Mouse (Mus musculus): ENCODE results near the gene Acap2. TPM values are rescaled to one million over a fixed set of nuclear protein-coding genes. Genes with fewer than 3 reads are reported as not detected.

Gene Acap2
- polyA plus RNA-seq, 1 experiment from 2014 or later = 9.4 TPM

DNA sequence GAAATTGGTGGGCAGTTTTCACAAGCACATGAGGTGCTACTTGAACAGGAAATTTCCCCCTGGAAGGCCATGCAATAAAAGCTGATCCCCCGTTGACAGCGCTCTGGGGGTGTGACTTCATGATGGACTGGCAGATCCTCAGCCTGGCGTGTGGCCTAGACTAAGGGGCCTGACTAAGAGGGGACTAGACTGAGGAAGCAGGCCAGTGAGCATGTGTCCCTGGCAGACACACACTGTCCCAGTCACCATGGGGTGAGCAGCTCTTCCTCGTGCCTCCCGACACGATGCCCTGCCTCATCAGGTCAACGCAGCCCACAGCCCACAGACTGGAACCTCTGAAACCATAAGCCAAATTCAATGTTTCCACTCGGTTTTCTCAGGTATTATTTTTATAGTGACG lies 18.5 kb downstream of the Acap2 start:
- no peak overlapping the region for H3K27ac ChIP-seq (ENCODE audit: low read depth, low read length)
- no peaks in the 10 kb centered on the region for H3K27me3 ChIP-seq (replicated peaks; ENCODE audit: control insufficient read depth, insufficient read depth, low read length)
- H3K4me1 ChIP-seq (ENCODE audit: control insufficient read depth, insufficient read depth, low read depth, low read length) = no peaks in the 10 kb centered on the region
- no peaks in the 10 kb centered on the region for H3K9me3 ChIP-seq (ENCODE audit: control insufficient read depth, low read length)
- no peak overlapping the region for H3K9ac ChIP-seq (ENCODE audit: low read depth, low read length)
- no peak overlapping the region for H3K4me3 ChIP-seq (ENCODE audit: low read length)
- H3K4me2 ChIP-seq (ENCODE audit: low read length) = no peak overlapping the region
- 67% methylated on average over 9 of the region's 9 CpGs for WGBS
- no peaks in the 10 kb centered on the region for H3K36me3 ChIP-seq (ENCODE audit: control insufficient read depth, insufficient read depth, low read length)
- peak; percentile 68 for ATAC-seq

DNA sequence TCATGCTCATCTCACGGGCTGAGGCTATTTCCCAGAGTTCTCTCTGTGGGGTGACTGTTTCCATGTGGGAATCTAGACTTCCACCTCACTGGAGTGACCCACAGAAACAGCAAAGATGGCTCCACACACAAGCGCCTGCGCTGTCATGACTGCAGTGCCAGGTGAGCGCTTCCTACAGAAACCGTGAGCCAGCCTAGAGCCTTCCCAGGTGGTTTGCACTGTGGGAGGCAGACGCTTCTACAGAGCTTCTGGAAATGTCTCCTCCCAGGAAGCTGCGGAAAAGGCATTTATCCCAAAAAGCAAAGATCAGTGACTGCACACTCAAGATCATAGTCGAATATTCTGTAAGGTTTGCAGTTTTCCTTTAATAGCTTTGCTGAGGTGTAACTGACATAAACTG lies 20.2 kb downstream of the Acap2 start:
- WGBS = 81% methylated on average over 8 of the region's 8 CpGs
- H3K27me3 ChIP-seq (replicated peaks; ENCODE audit: control insufficient read depth, insufficient read depth, low read length) = no peaks in the 10 kb centered on the region
- H3K4me2 ChIP-seq (ENCODE audit: low read length) = no peak overlapping the region
- H3K9ac ChIP-seq (ENCODE audit: low read depth, low read length) = no peak overlapping the region
- no peaks in the 10 kb centered on the region for H3K36me3 ChIP-seq (ENCODE audit: control insufficient read depth, insufficient read depth, low read length)
- ATAC-seq = no peak
- no peak overlapping the region for H3K4me3 ChIP-seq (ENCODE audit: low read length)
- no peak overlapping the region for H3K27ac ChIP-seq (ENCODE audit: low read depth, low read length)
- no peaks in the 10 kb centered on the region for H3K9me3 ChIP-seq (ENCODE audit: control insufficient read depth, low read length)
- H3K4me1 ChIP-seq (ENCODE audit: control insufficient read depth, insufficient read depth, low read depth, low read length) = no peaks in the 10 kb centered on the region

DNA sequence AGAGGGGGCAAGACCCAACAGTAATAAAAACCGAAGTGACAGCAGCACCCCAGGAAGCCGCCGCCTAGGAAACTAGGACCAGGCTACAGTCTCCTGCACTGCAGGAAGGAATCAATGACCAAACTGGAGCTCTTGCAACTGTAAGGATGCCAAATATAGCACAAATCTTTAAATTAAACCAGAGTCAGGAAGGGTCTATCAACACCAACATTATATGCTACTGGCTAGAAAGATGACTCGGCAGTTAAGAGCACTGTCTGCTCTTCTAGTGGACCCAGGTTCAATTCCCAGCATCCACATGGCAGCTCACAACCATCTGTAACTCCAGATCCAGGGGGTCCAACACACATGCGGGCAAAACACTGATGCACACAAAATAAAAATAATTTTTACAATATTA lies 21.7 kb downstream of the Acap2 start:
- no peak for ATAC-seq
- Histone ChIP-seq H3K36me3 (ENCODE audit: control insufficient read depth, insufficient read depth, low read length) (no peaks in the 10 kb centered on the region), H3K9me3 (ENCODE audit: control insufficient read depth, low read length) (no peaks in the 10 kb centered on the region), H3K4me3 (ENCODE audit: low read length) (no peak overlapping the region), H3K27me3 (replicated peaks; ENCODE audit: control insufficient read depth, insufficient read depth, low read length) (no peaks in the 10 kb centered on the region), H3K4me2 (ENCODE audit: low read length) (no peak overlapping the region), H3K9ac (ENCODE audit: low read depth, low read length) (no peak overlapping the region), H3K4me1 (ENCODE audit: control insufficient read depth, insufficient read depth, low read depth, low read length) (no peaks in the 10 kb centered on the region), H3K27ac (ENCODE audit: low read depth, low read length) (no peak overlapping the region)
- WGBS = 60% methylated on average over 5 of the region's 5 CpGs

DNA sequence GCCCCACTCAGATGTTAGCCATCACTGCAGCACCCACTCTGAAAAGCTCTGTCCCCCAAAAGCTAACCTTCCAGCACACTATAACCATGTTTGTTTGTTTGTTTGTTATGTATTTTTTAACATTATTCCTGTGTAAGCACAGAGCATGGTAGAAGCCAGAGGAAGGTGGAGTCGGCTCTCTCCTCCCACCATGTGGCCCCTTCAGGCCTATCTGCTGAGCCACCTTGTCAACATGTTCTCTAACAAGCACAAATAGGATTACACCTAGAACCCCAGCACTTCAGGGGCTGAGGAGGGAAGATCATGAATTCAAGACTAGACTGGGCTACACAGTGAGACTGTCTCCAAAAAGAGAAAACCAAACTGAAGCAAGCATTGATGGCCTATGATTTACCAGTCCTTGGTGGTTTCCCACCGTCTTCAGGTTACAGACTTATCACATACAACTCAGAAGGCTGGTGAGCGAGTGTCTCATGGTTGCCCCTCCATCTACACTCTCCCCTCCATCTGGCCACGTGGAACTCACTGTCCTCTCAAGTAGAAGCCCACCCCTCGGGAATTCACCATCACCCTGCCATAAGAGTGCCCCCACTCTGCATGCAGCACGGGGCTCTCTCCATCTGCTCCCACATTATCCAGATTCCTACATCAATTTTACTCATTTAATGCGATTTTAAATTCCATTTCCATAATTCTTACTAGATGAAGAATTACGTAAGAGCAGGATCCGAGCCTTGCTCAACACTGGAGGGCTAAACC lies 26.0 kb downstream of the Acap2 start:
- no peaks in the 10 kb centered on the region for H3K4me1 ChIP-seq (ENCODE audit: control insufficient read depth, insufficient read depth, low read depth, low read length)
- WGBS = 84% methylated on average over 9 of the region's 9 CpGs

DNA sequence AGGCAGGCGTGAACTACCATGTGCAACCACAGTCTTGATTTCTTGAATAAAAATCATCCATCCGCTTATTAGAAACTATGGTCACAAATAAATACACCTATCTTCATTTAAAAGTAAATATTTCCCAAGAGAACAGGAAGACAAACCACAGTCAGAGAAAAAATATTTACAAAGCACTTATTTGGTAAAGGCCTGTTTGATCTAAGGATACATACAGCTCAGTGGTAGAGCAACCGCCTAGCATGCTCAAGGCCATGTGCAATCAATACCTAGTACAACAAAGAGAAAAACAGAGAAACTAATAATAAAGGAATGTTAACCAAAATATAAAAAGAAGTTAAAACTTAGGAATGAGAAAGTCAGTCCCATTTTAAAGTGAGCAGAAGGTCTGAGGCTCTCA lies 28.8 kb downstream of the Acap2 start:
- Histone ChIP-seq H3K4me2 (ENCODE audit: low read length) (no peak overlapping the region), H3K27ac (ENCODE audit: low read depth, low read length) (no peak overlapping the region), H3K9ac (ENCODE audit: low read depth, low read length) (no peak overlapping the region), H3K4me1 (ENCODE audit: control insufficient read depth, insufficient read depth, low read depth, low read length) (peaks cover 8% of the 10 kb centered on the region), H3K4me3 (ENCODE audit: low read length) (no peak overlapping the region), H3K27me3 (replicated peaks; ENCODE audit: control insufficient read depth, insufficient read depth, low read length) (no peaks in the 10 kb centered on the region), H3K9me3 (ENCODE audit: control insufficient read depth, low read length) (no peaks in the 10 kb centered on the region), H3K36me3 (ENCODE audit: control insufficient read depth, insufficient read depth, low read length) (no peaks in the 10 kb centered on the region)
- ATAC-seq = no peak
- 95% methylated on average over 3 of the region's 3 CpGs for WGBS

More for the DNA sequence above, 26.0 kb downstream of the Acap2 start:
- H3K27me3 ChIP-seq (replicated peaks; ENCODE audit: control insufficient read depth, insufficient read depth, low read length) = no peaks in the 10 kb centered on the region
- no peak overlapping the region for H3K4me2 ChIP-seq (ENCODE audit: low read length)
- no peak overlapping the region for H3K9ac ChIP-seq (ENCODE audit: low read depth, low read length)
- no peak for ATAC-seq
- no peak overlapping the region for H3K27ac ChIP-seq (ENCODE audit: low read depth, low read length)
- no peaks in the 10 kb centered on the region for H3K9me3 ChIP-seq (ENCODE audit: control insufficient read depth, low read length)
- H3K4me3 ChIP-seq (ENCODE audit: low read length) = no peak overlapping the region
- no peaks in the 10 kb centered on the region for H3K36me3 ChIP-seq (ENCODE audit: control insufficient read depth, insufficient read depth, low read length)

DNA sequence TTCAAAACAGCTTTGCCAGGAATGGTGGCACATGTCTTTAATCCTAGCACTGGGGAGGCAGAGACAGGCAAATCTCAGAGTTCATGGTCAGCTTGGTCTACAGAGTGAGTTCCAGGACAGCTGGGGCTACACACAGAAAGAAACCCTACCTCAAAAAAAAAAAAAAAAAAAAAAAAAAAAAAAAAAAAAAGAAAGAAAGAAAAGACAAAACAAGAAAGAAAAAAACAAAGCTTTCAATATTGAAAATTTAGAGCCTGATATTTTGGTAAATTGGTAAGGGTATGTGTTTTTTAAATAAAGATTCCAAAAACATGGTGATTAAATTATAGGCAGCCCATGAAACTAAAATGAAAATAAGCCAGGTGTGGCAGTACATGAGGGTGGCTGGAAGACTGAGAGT lies 29.6 kb downstream of the Acap2 start:
- H3K4me2 ChIP-seq (ENCODE audit: low read length) = no peak overlapping the region
- no peaks in the 10 kb centered on the region for H3K9me3 ChIP-seq (ENCODE audit: control insufficient read depth, low read length)
- no peak overlapping the region for H3K9ac ChIP-seq (ENCODE audit: low read depth, low read length)
- no peak overlapping the region for H3K27ac ChIP-seq (ENCODE audit: low read depth, low read length)
- H3K27me3 ChIP-seq (replicated peaks; ENCODE audit: control insufficient read depth, insufficient read depth, low read length) = no peaks in the 10 kb centered on the region
- peaks cover 8% of the 10 kb centered on the region for H3K4me1 ChIP-seq (ENCODE audit: control insufficient read depth, insufficient read depth, low read depth, low read length)
- no peak overlapping the region for H3K4me3 ChIP-seq (ENCODE audit: low read length)
- no peak for ATAC-seq
- no peaks in the 10 kb centered on the region for H3K36me3 ChIP-seq (ENCODE audit: control insufficient read depth, insufficient read depth, low read length)

DNA sequence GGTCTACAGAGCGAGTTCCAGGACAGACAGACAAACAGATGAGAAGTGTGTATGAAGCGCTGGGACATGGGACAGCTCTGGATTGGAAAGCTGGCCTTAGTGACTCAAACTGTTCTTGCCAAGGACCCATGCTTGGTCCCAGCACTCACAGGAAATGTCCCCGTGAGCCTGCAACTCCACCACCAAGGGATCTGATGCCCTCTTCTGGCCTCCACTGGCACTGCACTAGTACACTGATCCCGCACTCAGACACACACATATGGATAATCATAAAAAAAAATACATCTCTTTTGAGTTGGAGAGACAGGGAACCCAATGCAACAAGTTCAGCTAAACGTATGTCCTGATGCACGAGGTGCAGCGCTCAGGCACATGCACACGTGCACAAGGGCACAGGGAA lies 30.7 kb downstream of the Acap2 start:
- no peak for ATAC-seq
- Histone ChIP-seq H3K4me3 (ENCODE audit: low read length) (no peak overlapping the region), H3K4me1 (ENCODE audit: control insufficient read depth, insufficient read depth, low read depth, low read length) (peaks cover 8% of the 10 kb centered on the region), H3K36me3 (ENCODE audit: control insufficient read depth, insufficient read depth, low read length) (no peaks in the 10 kb centered on the region), H3K27me3 (replicated peaks; ENCODE audit: control insufficient read depth, insufficient read depth, low read length) (no peaks in the 10 kb centered on the region), H3K9ac (ENCODE audit: low read depth, low read length) (no peak overlapping the region), H3K4me2 (ENCODE audit: low read length) (no peak overlapping the region), H3K27ac (ENCODE audit: low read depth, low read length) (no peak overlapping the region), H3K9me3 (ENCODE audit: control insufficient read depth, low read length) (no peaks in the 10 kb centered on the region)
- 96% methylated on average over 8 of the region's 8 CpGs for WGBS

DNA sequence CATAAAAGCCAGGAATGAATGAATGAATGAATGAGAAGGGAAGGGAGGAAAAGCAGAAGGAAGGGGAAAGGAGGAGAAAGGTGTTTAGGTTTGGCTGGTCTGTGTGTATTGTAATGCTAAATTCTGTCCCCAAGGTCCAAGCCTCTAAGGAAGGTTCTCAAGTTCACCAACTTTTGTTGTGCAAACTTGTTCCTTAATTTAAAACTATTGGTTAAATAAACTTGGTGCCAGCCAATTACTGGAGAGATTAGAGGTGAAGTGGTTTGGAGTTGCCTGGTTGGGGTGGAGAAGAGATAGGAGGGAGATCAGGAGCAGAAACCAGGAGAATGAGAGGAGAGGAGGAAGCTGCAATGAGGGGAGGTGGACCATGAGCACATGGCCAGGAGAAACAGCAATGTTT lies 31.4 kb downstream of the Acap2 start:
- no peaks in the 10 kb centered on the region for H3K36me3 ChIP-seq (ENCODE audit: control insufficient read depth, insufficient read depth, low read length)
- H3K9me3 ChIP-seq (ENCODE audit: control insufficient read depth, low read length) = no peaks in the 10 kb centered on the region
- no peak for ATAC-seq
- no peak overlapping the region for H3K9ac ChIP-seq (ENCODE audit: low read depth, low read length)
- H3K4me1 ChIP-seq (ENCODE audit: control insufficient read depth, insufficient read depth, low read depth, low read length) = peaks cover 8% of the 10 kb centered on the region
- no peak overlapping the region for H3K4me3 ChIP-seq (ENCODE audit: low read length)
- H3K4me2 ChIP-seq (ENCODE audit: low read length) = no peak overlapping the region
- H3K27me3 ChIP-seq (replicated peaks; ENCODE audit: control insufficient read depth, insufficient read depth, low read length) = no peaks in the 10 kb centered on the region
- H3K27ac ChIP-seq (ENCODE audit: low read depth, low read length) = no peak overlapping the region

DNA sequence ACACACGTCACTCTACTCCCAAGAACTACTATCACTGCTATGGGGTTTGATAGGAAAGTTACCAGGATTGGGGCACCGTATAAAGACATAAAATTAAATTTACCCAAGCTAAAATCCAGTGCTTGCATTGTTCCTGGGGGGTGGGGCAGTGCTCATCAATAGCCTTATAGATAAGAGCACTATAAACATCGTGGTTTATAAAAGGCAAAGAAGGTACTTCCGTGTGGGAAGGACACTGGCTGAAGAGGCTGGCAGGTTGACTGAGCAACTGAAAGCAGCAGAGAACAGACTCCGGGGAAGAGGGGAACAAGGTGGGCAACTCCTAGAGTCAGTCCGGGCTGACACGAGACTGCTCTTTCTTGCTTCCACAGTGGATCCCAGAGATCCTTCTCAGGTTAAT lies 33.1 kb downstream of the Acap2 start:
- no peaks in the 10 kb centered on the region for H3K36me3 ChIP-seq (ENCODE audit: control insufficient read depth, insufficient read depth, low read length)
- no peak overlapping the region for H3K27ac ChIP-seq (ENCODE audit: low read depth, low read length)
- H3K27me3 ChIP-seq (replicated peaks; ENCODE audit: control insufficient read depth, insufficient read depth, low read length) = no peaks in the 10 kb centered on the region
- H3K4me2 ChIP-seq (ENCODE audit: low read length) = no peak overlapping the region
- ATAC-seq = no peak
- WGBS = 58% methylated on average over 7 of the region's 7 CpGs
- no peaks in the 10 kb centered on the region for H3K9me3 ChIP-seq (ENCODE audit: control insufficient read depth, low read length)
- peaks cover 8% of the 10 kb centered on the region for H3K4me1 ChIP-seq (ENCODE audit: control insufficient read depth, insufficient read depth, low read depth, low read length)
- H3K9ac ChIP-seq (ENCODE audit: low read depth, low read length) = no peak overlapping the region
- no peak overlapping the region for H3K4me3 ChIP-seq (ENCODE audit: low read length)
